Mouse (Mus musculus): Measurements from ENCODE around the gene Mipol1.
"Not testable (repeated sequence)": the region's sequence is repeated elsewhere in the genome, so short reads cannot be mapped to it uniquely, and the experiment has no call there.

The Mipol1 gene

GRCm38 (mm10) chr12:57230192-57230706 lies at the start of gene Mipol1, which contains the start of gene Prps1l3:
TSS of gene Mipol1 (plus strand) at chr12:57230427.
TSS of gene Prps1l3 (plus strand) at chr12:57230412.
- in situ Hi-C loops (cut with MboI; ENCODE audit: low pct_unique_long_range_greater_than_20kb in 1 of 2, low sequenced_read_pairs in 2 of 2, unreplicated experiment in 1 of 2): loop anchor here in 1 of 2 experiments (25.0 kb wide), 1 partner anchor 307 kb away; the partner anchor contains the start of gene Foxa1

GRCm38 (mm10) chr12:57184401-57185147 lies 45.7 kb upstream of the Mipol1 start:
- in situ Hi-C loops (cut with MboI; ENCODE audit: low pct_unique_long_range_greater_than_20kb in 1 of 2, low sequenced_read_pairs in 2 of 2, unreplicated experiment in 1 of 2): loop anchor here in 1 of 2 experiments (5.0 kb wide), 1 partner anchor 502 kb away; no protein-coding TSS in a partner anchor

GRCm38 (mm10) chr12:57185475-57185874 lies 44.8 kb upstream of the Mipol1 start:
- in situ Hi-C loops (cut with MboI; ENCODE audit: low pct_unique_long_range_greater_than_20kb in 1 of 2, low sequenced_read_pairs in 2 of 2, unreplicated experiment in 1 of 2): loop anchor here in 1 of 2 experiments (5.0 kb wide), 1 partner anchor 503 kb away; no protein-coding TSS in a partner anchor

- in situ Hi-C loops (cut with MboI; ENCODE audit: low pct_unique_long_range_greater_than_20kb in 1 of 2, low sequenced_read_pairs in 2 of 2, unreplicated experiment in 1 of 2): loop anchor here in 1 of 2 experiments (5.0 kb wide), 1 partner anchor 504 kb away; no protein-coding TSS in a partner anchor
Observed at GRCm38 (mm10) chr12:57186126-57186525, 44.1 kb upstream of the Mipol1 start.

GRCm38 (mm10) chr12:57187032-57187431 lies 43.2 kb upstream of the Mipol1 start:
- in situ Hi-C loops (cut with MboI; ENCODE audit: low pct_unique_long_range_greater_than_20kb in 1 of 2, low sequenced_read_pairs in 2 of 2, unreplicated experiment in 1 of 2): loop anchor here in 1 of 2 experiments (5.0 kb wide), 1 partner anchor 505 kb away; no protein-coding TSS in a partner anchor

- in situ Hi-C loops (cut with MboI; ENCODE audit: low pct_unique_long_range_greater_than_20kb in 1 of 2, low sequenced_read_pairs in 2 of 2, unreplicated experiment in 1 of 2): loop anchor here in 1 of 2 experiments (10.0 kb wide), 1 partner anchor 510 kb away; no protein-coding TSS in a partner anchor
Observed at GRCm38 (mm10) chr12:57194609-57195008, 35.6 kb upstream of the Mipol1 start.

GRCm38 (mm10) chr12:57196286-57196607 lies 34.0 kb upstream of the Mipol1 start:
- in situ Hi-C loops (cut with MboI; ENCODE audit: low pct_unique_long_range_greater_than_20kb in 1 of 2, low sequenced_read_pairs in 2 of 2, unreplicated experiment in 1 of 2): loop anchor here in 1 of 2 experiments (10.0 kb wide), 1 partner anchor 511 kb away; no protein-coding TSS in a partner anchor

GRCm38 (mm10) chr12:57196608-57197362 lies 33.4 kb upstream of the Mipol1 start:
- in situ Hi-C loops (cut with MboI; ENCODE audit: low pct_unique_long_range_greater_than_20kb in 1 of 2, low sequenced_read_pairs in 2 of 2, unreplicated experiment in 1 of 2): loop anchor here in 1 of 2 experiments (10.0 kb wide), 1 partner anchor 512 kb away; no protein-coding TSS in a partner anchor

GRCm38 (mm10) chr12:57197363-57198026 lies 32.7 kb upstream of the Mipol1 start, which contains the start of gene Slc25a21:
TSS of gene Slc25a21 (minus strand) at chr12:57197472.
- in situ Hi-C loops (cut with MboI; ENCODE audit: low pct_unique_long_range_greater_than_20kb in 1 of 2, low sequenced_read_pairs in 2 of 2, unreplicated experiment in 1 of 2): loop anchor here in 1 of 2 experiments (10.0 kb wide), 1 partner anchor 513 kb away; no protein-coding TSS in a partner anchor

GRCm38 (mm10) chr12:57198269-57198668 lies 32.0 kb upstream of the Mipol1 start:
- in situ Hi-C loops (cut with MboI; ENCODE audit: low pct_unique_long_range_greater_than_20kb in 1 of 2, low sequenced_read_pairs in 2 of 2, unreplicated experiment in 1 of 2): loop anchor here in 1 of 2 experiments (10.0 kb wide), 1 partner anchor 513 kb away; no protein-coding TSS in a partner anchor

- in situ Hi-C loops (cut with MboI; ENCODE audit: low pct_unique_long_range_greater_than_20kb in 1 of 2, low sequenced_read_pairs in 2 of 2, unreplicated experiment in 1 of 2): loop anchor here in 1 of 2 experiments (10.0 kb wide), 1 partner anchor 515 kb away; no protein-coding TSS in a partner anchor
Observed at GRCm38 (mm10) chr12:57199427-57199826, 30.8 kb upstream of the Mipol1 start.

- in situ Hi-C loops (cut with MboI; ENCODE audit: low pct_unique_long_range_greater_than_20kb in 1 of 2, low sequenced_read_pairs in 2 of 2, unreplicated experiment in 1 of 2): no loop called here
Observed at GRCm38 (mm10) chr12:57201901-57202300, 28.3 kb upstream of the Mipol1 start.

- in situ Hi-C loops (cut with MboI; ENCODE audit: low pct_unique_long_range_greater_than_20kb in 1 of 2, low sequenced_read_pairs in 2 of 2, unreplicated experiment in 1 of 2): no loop called here
Observed at GRCm38 (mm10) chr12:57204276-57204851, 25.9 kb upstream of the Mipol1 start.

- in situ Hi-C loops (cut with MboI; ENCODE audit: low pct_unique_long_range_greater_than_20kb in 1 of 2, low sequenced_read_pairs in 2 of 2, unreplicated experiment in 1 of 2): no loop called here
Observed at GRCm38 (mm10) chr12:57211353-57212311, 18.6 kb upstream of the Mipol1 start.

GRCm38 (mm10) chr12:57212463-57212862 lies 17.8 kb upstream of the Mipol1 start:
- in situ Hi-C loops (cut with MboI; ENCODE audit: low pct_unique_long_range_greater_than_20kb in 1 of 2, low sequenced_read_pairs in 2 of 2, unreplicated experiment in 1 of 2): not testable (repeated sequence)

- in situ Hi-C loops (cut with MboI; ENCODE audit: low pct_unique_long_range_greater_than_20kb in 1 of 2, low sequenced_read_pairs in 2 of 2, unreplicated experiment in 1 of 2): loop anchor here in 1 of 2 experiments (25.0 kb wide), 1 partner anchor 311 kb away; the partner anchor contains the start of gene Foxa1
Observed at GRCm38 (mm10) chr12:57226411-57226810, 3.8 kb upstream of the Mipol1 start.

Data from mouse embryonic stem cell (cell line).